Comparison of ENCODE assay signal across 27 mouse cellular contexts in the genomic region with DNA sequence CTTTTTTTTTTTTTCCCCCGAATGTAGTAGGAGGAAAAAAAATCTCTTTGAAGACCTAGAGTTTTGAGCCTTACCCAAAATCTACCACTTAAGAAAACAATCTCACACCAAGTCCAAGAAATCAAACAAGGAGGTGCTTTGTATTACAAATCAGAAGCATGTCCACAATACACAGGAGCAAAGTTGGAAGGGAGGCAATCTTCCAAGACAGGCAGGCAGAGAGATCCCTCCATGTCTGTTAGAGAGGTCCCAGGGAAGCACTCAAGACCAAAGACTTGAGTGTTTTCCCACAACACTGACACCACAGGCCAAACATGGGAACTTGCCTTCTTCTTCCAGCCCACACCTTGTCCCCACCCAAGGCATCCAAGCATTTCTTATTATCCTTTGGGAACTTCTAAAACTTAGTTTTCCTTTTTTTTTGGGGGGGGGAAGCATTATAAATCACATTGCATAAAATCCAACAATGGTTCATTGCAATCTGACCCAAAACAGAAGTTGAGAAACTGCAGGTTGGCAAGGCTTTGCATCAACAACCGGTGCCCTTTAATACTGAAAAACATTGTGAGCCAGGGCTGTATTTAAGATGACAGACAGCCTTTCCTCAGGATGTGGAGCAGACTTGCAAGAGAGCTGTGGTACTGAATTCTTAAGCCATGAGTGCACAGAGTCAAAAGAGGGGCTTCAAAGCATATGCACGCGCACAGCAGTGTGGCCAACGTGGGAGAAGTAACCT. TPM values are rescaled to one million over a fixed set of nuclear protein-coding genes. Genes with fewer than 3 reads are reported as not detected.
DNase-seq lines count a peak whose midpoint lies in the region; ATAC-seq and TF ChIP-seq lines count a peak whose summit lies in the region.
"Had no signal": no experiment of that assay in that cellular context is flagged by ENCODE, and none has a peak within 500 bp of the region (broad histone marks: within the 10 kb centered on the region; RNA-seq: fewer than 3 reads in every experiment).

No protein-coding gene starts in this region.

- no peak overlapping the region for H3K4me3 ChIP-seq in lung, postnatal 0 days (ENCODE audit: low read depth, low read length)
- no peak overlapping the region for H3K4me3 ChIP-seq in lung, adult 2 months (replicated peaks; ENCODE audit: extremely low read depth, low read depth, low read length)
- H3K4me3 ChIP-seq: forebrain, embryonic 12.5 days; forebrain, embryonic 15.5 days; heart, embryonic 12.5 days; heart, embryonic 15.5 days; hindbrain, embryonic 10.5 days; hindbrain, embryonic 13.5 days; intestine, embryonic 15.5 days had no signal

- DNase-seq in adrenal gland, postnatal 14 days, result peak; percentile 29
- DNase-seq in adrenal gland, postnatal 10 days, result no peak
- DNase-seq in lung, postnatal 0 days (ENCODE audit: low spot score), result no peak
- DNase-seq in lung, adult 2 months, result no peak
- peak; percentile 65 for DNase-seq in fibroblast of lung, adult 2 months (ENCODE audit: low read depth)
- no peak for DNase-seq in MN1 (ENCODE audit: low spot score)
- DNase-seq in gastrocnemius, adult 8-10 months (ENCODE audit: low spot score in 2 of 2), result no peak
- DNase-seq: adrenal gland, postnatal 25 days; B cell, adult 2 months; cerebellum, adult 11-12 months; cerebellum, adult 8-10 months; cerebellum, postnatal 14 days; gastrocnemius, postnatal 10 days; gastrocnemius, postnatal 36 days; heart, postnatal 10 days; heart, postnatal 36 days had no signal

- no peaks in the 10 kb centered on the region for H3K9me3 ChIP-seq in lung, postnatal 0 days (ENCODE audit: low read length)
- H3K9me3 ChIP-seq: forebrain, embryonic 12.5 days; forebrain, embryonic 15.5 days; heart, embryonic 15.5 days; hindbrain, embryonic 10.5 days; hindbrain, embryonic 13.5 days; intestine, embryonic 15.5 days had no signal

- no peak overlapping the region for H3K9ac ChIP-seq in lung, postnatal 0 days (replicated peaks; ENCODE audit: low read depth)
- H3K9ac ChIP-seq: forebrain, embryonic 12.5 days; forebrain, embryonic 15.5 days; heart, embryonic 12.5 days; heart, embryonic 15.5 days; hindbrain, embryonic 13.5 days; intestine, embryonic 15.5 days had no signal

- TF ChIP-seq POLR2A in lung, adult 2 months (IDR thresholded peaks at IDR 0.05; ENCODE audit: borderline replicate concordance, extremely low read depth, low read depth, low read length), result no peak

- no peak overlapping the region for H3K27ac ChIP-seq in lung, postnatal 0 days (ENCODE audit: low read length)
- H3K27ac ChIP-seq: forebrain, embryonic 12.5 days; forebrain, embryonic 15.5 days; heart, embryonic 15.5 days; hindbrain, embryonic 10.5 days; hindbrain, embryonic 13.5 days; intestine, embryonic 15.5 days had no signal

- 59% methylated on average over 5 of the region's 5 CpGs for WGBS in lung, postnatal 0 days
- WGBS in lung, adult 2 months, result 74% methylated on average over 5 of the region's 5 CpGs

- no peak for TF ChIP-seq EP300 in lung, postnatal 0 days (IDR thresholded peaks at IDR 0.05)

- H3K27me3 ChIP-seq in lung, postnatal 0 days (replicated peaks; ENCODE audit: insufficient read depth, low read length), result no peaks in the 10 kb centered on the region
- H3K27me3 ChIP-seq: CH12.LX; forebrain, embryonic 12.5 days; forebrain, embryonic 15.5 days; heart, embryonic 12.5 days; heart, embryonic 15.5 days; hindbrain, embryonic 13.5 days; intestine, embryonic 15.5 days had no signal

- peaks cover 3% of the 10 kb centered on the region; the same call in 1 of the 2 replicates for H3K4me1 ChIP-seq in lung, postnatal 0 days (ENCODE audit: insufficient read depth, low read depth, low read length)
- no peaks in the 10 kb centered on the region for H3K4me1 ChIP-seq in lung, adult 2 months (ENCODE audit: control insufficient read depth, insufficient read depth, low read length)
- H3K4me1 ChIP-seq: forebrain, embryonic 12.5 days; forebrain, embryonic 15.5 days; hindbrain, embryonic 10.5 days; hindbrain, embryonic 13.5 days; intestine, embryonic 15.5 days had no signal

- no peaks in the 10 kb centered on the region for H3K36me3 ChIP-seq in lung, postnatal 0 days (ENCODE audit: insufficient read depth, low read length)
- H3K36me3 ChIP-seq: forebrain, embryonic 12.5 days; forebrain, embryonic 15.5 days; G1E; heart, embryonic 12.5 days; heart, embryonic 15.5 days; hindbrain, embryonic 10.5 days; hindbrain, embryonic 13.5 days; intestine, embryonic 15.5 days had no signal

- no peak overlapping the region for H3K4me2 ChIP-seq in lung, postnatal 0 days (replicated peaks; ENCODE audit: low read depth, low read length)
- H3K4me2 ChIP-seq: forebrain, embryonic 12.5 days; forebrain, embryonic 15.5 days; heart, embryonic 12.5 days; heart, embryonic 15.5 days; hindbrain, embryonic 13.5 days; intestine, embryonic 15.5 days had no signal

- ATAC-seq in lung, postnatal 0 days, result no peak
- ATAC-seq: activated CD4-positive, CD25-positive, alpha-beta regulatory T cell, adult 4 months; forebrain, embryonic 15.5 days; hindbrain, embryonic 16.5 days; intestine, embryonic 15.5 days had no signal

- 0 out of 2 replicates have a peak, but pooled peaks have one; percentile 13 for TF ChIP-seq CTCF in lung, postnatal 0 days (IDR thresholded peaks at IDR 0.05)
- no peak for TF ChIP-seq CTCF in lung, adult 2 months (IDR thresholded peaks at IDR 0.05; ENCODE audit: insufficient read depth, low read length)

RNA-seq across cellular contexts. Expression of a gene that starts 49.8 kb away (rescaled TPM):
- total RNA-seq in adrenal gland, postnatal 14 days (2021), result 5.9 and 7.1 TPM in 2 replicates
- total RNA-seq in adrenal gland, postnatal 10 days (2021), result 1 to 10 TPM; 5.3 to 6.2 TPM
- polyA plus RNA-seq in lung, postnatal 0 days (2015; fragmentation: Nextera tagmentation; extraction: Ambion mirVana), result 6.3 and 6.8 TPM in 2 replicates
- 3.3 and 3.6 TPM in 2 replicates for polyA plus RNA-seq in lung, adult 2 months (2012; rRNA removed)
- 1 to 10 TPM in 2 of 4 experiments, under 1 TPM in 2; 0.68 to 1.7 (median 1.2) TPM for total RNA-seq in gastrocnemius, adult 8-10 months (2022)
- total RNA-seq: CH12.LX had no signal
- polyA plus RNA-seq: G1E had no signal

Comparison
In these comparisons a context has a peak if more than half of its experiments do, and no peak if none do; other contexts are left out.
1. DNase-seq: peak in adrenal gland, postnatal 14 days (single experiment) and fibroblast of lung, adult 2 months (single experiment); none in adrenal gland, postnatal 10 days (single experiment), lung, postnatal 0 days (single experiment), lung, adult 2 months (single experiment), MN1 (single experiment) and gastrocnemius, adult 8-10 months (0 of 2).